Mouse (Mus musculus) liver, postnatal 0 days (tissue): ENCODE results near the gene Tmem116.
A peak's percentile ranks its signal among the peaks of the same experiment; 100 is the strongest.

Experiments
- CTCF ChIP-seq: sonication (generic); IDR thresholded peaks from 2 replicates; pipeline ENCODE4 v1.5.1; 2016; ENCODE audit warnings: antibody characterized with exemption, low read depth
- EP300 ChIP-seq: IDR thresholded peaks from 2 replicates; pipeline ENCODE4 v1.6.1; 2016; ENCODE audit warnings: antibody characterized with exemption, low read depth, mild to moderate bottlenecking

DNA sequence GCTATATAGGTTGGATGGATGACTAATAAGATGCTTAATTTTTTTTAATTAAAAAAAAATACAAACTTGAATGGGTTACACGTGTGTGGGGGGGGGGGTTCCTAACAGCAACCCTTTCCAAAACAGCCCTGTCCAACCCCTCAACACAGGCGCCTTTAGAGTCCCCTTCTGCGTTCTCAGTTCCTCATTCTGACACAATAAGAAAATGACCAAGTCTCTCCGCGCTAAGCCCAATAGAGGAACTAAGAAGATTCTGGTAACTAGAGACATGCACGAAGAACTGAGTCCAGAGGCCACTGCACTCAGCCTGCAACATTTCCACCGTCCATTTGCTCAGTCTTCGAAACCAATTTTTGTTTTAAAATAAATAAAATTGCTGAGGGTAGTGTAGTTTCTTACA, 490 bp upstream of the Tmem116 start:
- no peak for TF ChIP-seq EP300
- 0 out of 2 replicates have a peak, but pooled peaks have one; percentile 0 for TF ChIP-seq CTCF
